Mouse (Mus musculus): ENCODE data around the gene Mef2a. TPM values are rescaled to one million over a fixed set of nuclear protein-coding genes. Genes with fewer than 3 reads are reported as not detected.

Gene Mef2a
- total and polyA plus RNA-seq, 2 experiments from 2014 or later, result 47.7 to 80.9 TPM

GRCm38 (mm10) chr7:67412686-67413085, 40.0 kb upstream of the Mef2a start:
- Histone ChIP-seq H3K4me2 (ENCODE audit: low read depth) (no peak overlapping the region), H3K27ac (ENCODE audit: low read depth, low read length) (no peak overlapping the region), H3K36me3 (ENCODE audit: insufficient read depth) (no peaks in the 10 kb centered on the region), H3K4me1 (ENCODE audit: insufficient read depth) (0 out of 2 replicates have a peak, but pooled peaks cover 4% of the 10 kb centered on the region), H3K9ac (no peak overlapping the region), H3K4me3 (ENCODE audit: low read depth, low read length) (no peak overlapping the region), H3K27me3 (ENCODE audit: insufficient read depth, low read length) (no peaks in the 10 kb centered on the region), H3K9me3 (ENCODE audit: low read length) (no peaks in the 10 kb centered on the region)
- TF ChIP-seq CTCF (IDR thresholded peaks at IDR 0.05; ENCODE audit: low read depth), result no peak
- no peak for DNase-seq
- 73% methylated on average over 10 of the region's 10 CpGs for WGBS
- ATAC-seq, result no peak

GRCm38 (mm10) chr7:67407019-67407418, 34.4 kb upstream of the Mef2a start:
- no peak for ATAC-seq
- H3K9me3 ChIP-seq (ENCODE audit: low read length), result no peaks in the 10 kb centered on the region
- H3K4me2 ChIP-seq (ENCODE audit: low read depth), result no peak overlapping the region
- DNase-seq, result no peak
- no peak overlapping the region for H3K9ac ChIP-seq
- no peaks in the 10 kb centered on the region for H3K36me3 ChIP-seq (ENCODE audit: insufficient read depth)
- WGBS, result 86% methylated on average over 2 of the region's 2 CpGs
- no peaks in the 10 kb centered on the region for H3K27me3 ChIP-seq (ENCODE audit: insufficient read depth, low read length)
- TF ChIP-seq CTCF (IDR thresholded peaks at IDR 0.05; ENCODE audit: low read depth), result no peak
- H3K4me3 ChIP-seq (ENCODE audit: low read depth, low read length), result no peak overlapping the region
- no peaks in the 10 kb centered on the region for H3K4me1 ChIP-seq (ENCODE audit: insufficient read depth)
- no peak overlapping the region for H3K27ac ChIP-seq (ENCODE audit: low read depth, low read length)

GRCm38 (mm10) chr7:67404176-67404575, 31.5 kb upstream of the Mef2a start:
- DNase-seq, result no peak
- ATAC-seq, result no peak
- Histone ChIP-seq H3K4me2 (ENCODE audit: low read depth) (no peak overlapping the region), H3K4me1 (ENCODE audit: insufficient read depth) (no peaks in the 10 kb centered on the region), H3K27ac (ENCODE audit: low read depth, low read length) (no peak overlapping the region), H3K36me3 (ENCODE audit: insufficient read depth) (no peaks in the 10 kb centered on the region), H3K9ac (no peak overlapping the region), H3K27me3 (ENCODE audit: insufficient read depth, low read length) (no peaks in the 10 kb centered on the region), H3K9me3 (ENCODE audit: low read length) (no peaks in the 10 kb centered on the region), H3K4me3 (ENCODE audit: low read depth, low read length) (no peak overlapping the region)
- 61% methylated on average over 2 of the region's 2 CpGs for WGBS
- no peak for TF ChIP-seq CTCF (IDR thresholded peaks at IDR 0.05; ENCODE audit: low read depth)

GRCm38 (mm10) chr7:67402353-67402752, 29.7 kb upstream of the Mef2a start:
- ATAC-seq (no peak), DNase-seq (no peak)
- H3K4me3 ChIP-seq (ENCODE audit: low read depth, low read length), result no peak overlapping the region
- WGBS, result 82% methylated on average over 7 of the region's 7 CpGs
- H3K4me1 ChIP-seq (ENCODE audit: insufficient read depth), result no peaks in the 10 kb centered on the region
- TF ChIP-seq CTCF (IDR thresholded peaks at IDR 0.05; ENCODE audit: low read depth), result no peak
- H3K36me3 ChIP-seq (ENCODE audit: insufficient read depth), result no peaks in the 10 kb centered on the region
- H3K27me3 ChIP-seq (ENCODE audit: insufficient read depth, low read length), result no peaks in the 10 kb centered on the region
- no peak overlapping the region for H3K27ac ChIP-seq (ENCODE audit: low read depth, low read length)
- no peaks in the 10 kb centered on the region for H3K9me3 ChIP-seq (ENCODE audit: low read length)
- no peak overlapping the region for H3K4me2 ChIP-seq (ENCODE audit: low read depth)
- H3K9ac ChIP-seq, result no peak overlapping the region

- Histone ChIP-seq H3K36me3 (ENCODE audit: insufficient read depth) (no peaks in the 10 kb centered on the region), H3K4me2 (ENCODE audit: low read depth) (no peak overlapping the region), H3K9ac (no peak overlapping the region), H3K27ac (ENCODE audit: low read depth, low read length) (no peak overlapping the region), H3K27me3 (ENCODE audit: insufficient read depth, low read length) (no peaks in the 10 kb centered on the region), H3K4me1 (ENCODE audit: insufficient read depth) (no peaks in the 10 kb centered on the region), H3K4me3 (ENCODE audit: low read depth, low read length) (no peak overlapping the region), H3K9me3 (ENCODE audit: low read length) (no peaks in the 10 kb centered on the region)
- 54% methylated on average over 5 of the region's 5 CpGs for WGBS
- no peak for ATAC-seq
- no peak for TF ChIP-seq CTCF (IDR thresholded peaks at IDR 0.05; ENCODE audit: low read depth)
- DNase-seq, result no peak
Observed at GRCm38 (mm10) chr7:67401379-67401778, 28.7 kb upstream of the Mef2a start.

- no peak overlapping the region for H3K27ac ChIP-seq (ENCODE audit: low read depth, low read length)
- H3K27me3 ChIP-seq (ENCODE audit: insufficient read depth, low read length), result no peaks in the 10 kb centered on the region
- H3K36me3 ChIP-seq (ENCODE audit: insufficient read depth), result no peaks in the 10 kb centered on the region
- H3K4me1 ChIP-seq (ENCODE audit: insufficient read depth), result no peaks in the 10 kb centered on the region
- no peaks in the 10 kb centered on the region for H3K9me3 ChIP-seq (ENCODE audit: low read length)
- no peak overlapping the region for H3K4me2 ChIP-seq (ENCODE audit: low read depth)
- TF ChIP-seq CTCF (IDR thresholded peaks at IDR 0.05; ENCODE audit: low read depth), result no peak
- H3K4me3 ChIP-seq (ENCODE audit: low read depth, low read length), result no peak overlapping the region
- H3K9ac ChIP-seq, result no peak overlapping the region
- WGBS, result 68% methylated on average over 5 of the region's 5 CpGs
- DNase-seq (peak; percentile 13), ATAC-seq (peak; percentile 29; the same call in 1 of the 2 replicates)
Observed at GRCm38 (mm10) chr7:67390760-67391159, 18.1 kb upstream of the Mef2a start.

- no peak for TF ChIP-seq CTCF (IDR thresholded peaks at IDR 0.05; ENCODE audit: low read depth)
- no peaks in the 10 kb centered on the region for H3K36me3 ChIP-seq (ENCODE audit: insufficient read depth)
- no peak overlapping the region for H3K27ac ChIP-seq (ENCODE audit: low read depth, low read length)
- no peak overlapping the region for H3K9ac ChIP-seq
- WGBS, result 75% methylated on average over 7 of the region's 7 CpGs
- H3K4me2 ChIP-seq (ENCODE audit: low read depth), result no peak overlapping the region
- H3K9me3 ChIP-seq (ENCODE audit: low read length), result no peaks in the 10 kb centered on the region
- ATAC-seq (no peak), DNase-seq (no peak)
- no peak overlapping the region for H3K4me3 ChIP-seq (ENCODE audit: low read depth, low read length)
- H3K4me1 ChIP-seq (ENCODE audit: insufficient read depth), result no peaks in the 10 kb centered on the region
- H3K27me3 ChIP-seq (ENCODE audit: insufficient read depth, low read length), result no peaks in the 10 kb centered on the region
Observed at GRCm38 (mm10) chr7:67390095-67390494, 17.4 kb upstream of the Mef2a start.

Measured in forebrain, postnatal 0 days (tissue).